In the genomic region with DNA sequence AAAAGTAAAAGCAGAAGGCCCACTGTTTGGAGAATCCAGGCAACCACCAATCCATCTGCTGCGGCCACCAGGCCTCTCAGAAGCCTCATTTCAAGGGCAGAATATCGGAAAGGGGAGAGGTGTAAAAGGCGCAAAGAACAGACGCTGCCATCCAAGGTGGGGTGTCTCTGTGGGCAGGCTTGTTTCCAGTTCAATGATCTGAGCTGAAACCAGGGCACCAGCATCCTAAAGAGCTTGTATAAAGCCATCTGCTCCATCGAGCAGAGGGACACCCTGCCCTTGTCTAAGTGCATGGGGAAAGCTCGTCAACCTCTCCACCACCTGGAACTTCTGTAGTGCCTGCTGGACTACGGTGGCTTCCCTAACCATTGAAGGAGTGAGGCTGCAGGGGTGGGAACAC, we compare ENCODE assay signal across 21 mouse cellular contexts.
DNase-seq lines count a peak whose midpoint lies in the region; ATAC-seq lines count a peak whose summit lies in the region.
"Had no signal": no experiment of that assay in that cellular context is flagged by ENCODE, and none has a peak within 500 bp of the region (broad histone marks: within the 10 kb centered on the region; RNA-seq: fewer than 3 reads in every experiment).

No protein-coding gene starts in this region.

- DNase-seq in cerebellum, adult 9-10 months: peak; percentile 6
- DNase-seq in left cerebral cortex, postnatal 4 days: peak; percentile 36
- DNase-seq in left cerebral cortex, adult 8-10 months (ENCODE audit: low spot score in 2 of 2): no peak
- peak; percentile 14 to 34 for DNase-seq in cerebellum, postnatal 25 days
- no peak for DNase-seq in kidney, postnatal 36 days
- DNase-seq in kidney, postnatal 10 days: no peak
- DNase-seq: adrenal gland, postnatal 14 days; gastrocnemius, postnatal 25 days; heart, adult 18-20 months; heart, postnatal 4 days; kidney, adult 9 months; kidney, postnatal 14 days; liver, postnatal 0 days; thymus, adult 2 months; thymus, postnatal 36 days had no signal

- ATAC-seq in cerebellum, adult (ENCODE audit: insufficient number of reproducible peaks, low FRiP score, low TSS enrichment): no peak
- ATAC-seq: forebrain, embryonic 15.5 days; intestine, postnatal 0 days; liver, embryonic 12.5 days; liver, postnatal 0 days; midbrain, embryonic 13.5 days; Patski had no signal

- intact Hi-C loops in left cerebral cortex, postnatal 4 days (cut with DNase I): no loop called here

Comparison
In these comparisons a context has a peak if more than half of its experiments do, and no peak if none do; other contexts are left out.
1. DNase-seq: peak in cerebellum, adult 9-10 months (single experiment), left cerebral cortex, postnatal 4 days (single experiment) and cerebellum, postnatal 25 days (2 of 2); none in left cerebral cortex, adult 8-10 months (0 of 2), kidney, postnatal 36 days (0 of 2) and kidney, postnatal 10 days (single experiment).